Mouse (Mus musculus): Measurements from ENCODE around the gene Gm49342. TPM values are rescaled to one million over a fixed set of nuclear protein-coding genes. Genes with fewer than 3 reads are reported as not detected.
"Not testable (repeated sequence)": the region's sequence is repeated elsewhere in the genome, so short reads cannot be mapped to it uniquely, and the experiment has no call there.

The Gm49342 gene
- polyA plus RNA-seq, 1 experiment from 2014 or later = not detected

GRCm38 (mm10) chr14:50905327-50905726 is 39.0 kb upstream of the Gm49342 start:
- not testable (repeated sequence) for H3K27ac ChIP-seq (ENCODE audit: low read depth, low read length); H3K4me2 ChIP-seq (replicated peaks; ENCODE audit: low read depth, low read length); ATAC-seq (ENCODE audit: low FRiP score, low TSS enrichment); H3K4me1 ChIP-seq (ENCODE audit: control insufficient read depth, insufficient read depth, low read length); H3K9me3 ChIP-seq (ENCODE audit: control insufficient read depth, low read length); H3K36me3 ChIP-seq (ENCODE audit: control insufficient read depth, insufficient read depth, low read length); H3K4me3 ChIP-seq (ENCODE audit: low read length); H3K27me3 ChIP-seq (ENCODE audit: control insufficient read depth, insufficient read depth, low read length); H3K9ac ChIP-seq (ENCODE audit: low read depth, low read length)

GRCm38 (mm10) chr14:50908126-50908525 is 36.2 kb upstream of the Gm49342 start:
- no peaks in the 10 kb centered on the region for H3K27me3 ChIP-seq (ENCODE audit: control insufficient read depth, insufficient read depth, low read length)
- WGBS = 81% methylated on average over 4 of the region's 4 CpGs
- no peak overlapping the region for H3K4me2 ChIP-seq (replicated peaks; ENCODE audit: low read depth, low read length)
- no peak overlapping the region for H3K9ac ChIP-seq (ENCODE audit: low read depth, low read length)
- H3K36me3 ChIP-seq (ENCODE audit: control insufficient read depth, insufficient read depth, low read length) = peaks cover 9% of the 10 kb centered on the region; the same call in 1 of the 2 replicates
- no peak for ATAC-seq (ENCODE audit: low FRiP score, low TSS enrichment)
- H3K9me3 ChIP-seq (ENCODE audit: control insufficient read depth, low read length) = no peaks in the 10 kb centered on the region
- no peaks in the 10 kb centered on the region for H3K4me1 ChIP-seq (ENCODE audit: control insufficient read depth, insufficient read depth, low read length)
- H3K27ac ChIP-seq (ENCODE audit: low read depth, low read length) = no peak overlapping the region
- H3K4me3 ChIP-seq (ENCODE audit: low read length) = no peak overlapping the region

- ATAC-seq (ENCODE audit: low FRiP score, low TSS enrichment) = no peak
- no peak overlapping the region for H3K4me3 ChIP-seq (ENCODE audit: low read length)
- H3K27me3 ChIP-seq (ENCODE audit: control insufficient read depth, insufficient read depth, low read length) = no peaks in the 10 kb centered on the region
- 59% methylated on average over 3 of the region's 3 CpGs for WGBS
- no peaks in the 10 kb centered on the region for H3K4me1 ChIP-seq (ENCODE audit: control insufficient read depth, insufficient read depth, low read length)
- peaks cover 35% of the 10 kb centered on the region for H3K36me3 ChIP-seq (ENCODE audit: control insufficient read depth, insufficient read depth, low read length)
- no peak overlapping the region for H3K9ac ChIP-seq (ENCODE audit: low read depth, low read length)
- no peaks in the 10 kb centered on the region for H3K9me3 ChIP-seq (ENCODE audit: control insufficient read depth, low read length)
- H3K4me2 ChIP-seq (replicated peaks; ENCODE audit: low read depth, low read length) = no peak overlapping the region
- H3K27ac ChIP-seq (ENCODE audit: low read depth, low read length) = no peak overlapping the region
These were observed 33.0 kb upstream of the Gm49342 start for GRCm38 (mm10) chr14:50911356-50911755.

GRCm38 (mm10) chr14:50923437-50923836 is 20.9 kb upstream of the Gm49342 start:
- Histone ChIP-seq H3K4me3 (ENCODE audit: low read length) (peak overlapping the region; percentile 90), H3K9ac (ENCODE audit: low read depth, low read length) (peak overlapping the region; percentile 92), H3K4me2 (replicated peaks; ENCODE audit: low read depth, low read length) (peak overlapping the region; percentile 71), H3K36me3 (ENCODE audit: control insufficient read depth, insufficient read depth, low read length) (peaks cover 36% of the 10 kb centered on the region)
- not testable (repeated sequence) for H3K4me1 ChIP-seq (ENCODE audit: control insufficient read depth, insufficient read depth, low read length); H3K27me3 ChIP-seq (ENCODE audit: control insufficient read depth, insufficient read depth, low read length); H3K27ac ChIP-seq (ENCODE audit: low read depth, low read length); ATAC-seq (ENCODE audit: low FRiP score, low TSS enrichment); H3K9me3 ChIP-seq (ENCODE audit: control insufficient read depth, low read length)
- WGBS = 74% methylated on average over 1 of the region's 1 CpGs

GRCm38 (mm10) chr14:50924281-50925064 is 19.8 kb upstream of the Gm49342 start, which contains the start of the genes Osgep and Apex1:
TSS of gene Osgep (minus strand) at chr14:50924893.
TSS of gene Apex1 (plus strand) at chr14:50924968.
- peak within 1 kb of the TSS; percentile 71 for H3K4me2 ChIP-seq (replicated peaks; ENCODE audit: low read depth, low read length)
- peak within 1 kb of the TSS; percentile 94 for H3K27ac ChIP-seq (ENCODE audit: low read depth, low read length)
- peak within 1 kb of the TSS; percentile 90 for H3K4me3 ChIP-seq (ENCODE audit: low read length)
- peaks cover 11% of the 10 kb centered on the region for H3K4me1 ChIP-seq (ENCODE audit: control insufficient read depth, insufficient read depth, low read length)
- H3K9ac ChIP-seq (ENCODE audit: low read depth, low read length) = peak within 1 kb of the TSS; percentile 92
- peaks cover 39% of the 10 kb centered on the region for H3K36me3 ChIP-seq (ENCODE audit: control insufficient read depth, insufficient read depth, low read length)
- ATAC-seq (ENCODE audit: low FRiP score, low TSS enrichment) = peak; percentile 96
- no peaks in the 10 kb centered on the region for H3K9me3 ChIP-seq (ENCODE audit: control insufficient read depth, low read length)
- under 1% methylated on average over 57 of the region's 57 CpGs for WGBS
- no peaks in the 10 kb centered on the region for H3K27me3 ChIP-seq (ENCODE audit: control insufficient read depth, insufficient read depth, low read length)

GRCm38 (mm10) chr14:50925111-50925920 is 19.0 kb upstream of the Gm49342 start:
- no peak; the same call in 1 of the 2 replicates for ATAC-seq (ENCODE audit: low FRiP score, low TSS enrichment)

GRCm38 (mm10) chr14:50927366-50927765 is 17.0 kb upstream of the Gm49342 start:
- ATAC-seq (ENCODE audit: low FRiP score, low TSS enrichment) = no peak
- H3K4me2 ChIP-seq (replicated peaks; ENCODE audit: low read depth, low read length) = no peak overlapping the region
- H3K9me3 ChIP-seq (ENCODE audit: control insufficient read depth, low read length) = no peaks in the 10 kb centered on the region
- peaks cover 17% of the 10 kb centered on the region for H3K4me1 ChIP-seq (ENCODE audit: control insufficient read depth, insufficient read depth, low read length)
- H3K9ac ChIP-seq (ENCODE audit: low read depth, low read length) = no peak overlapping the region
- H3K36me3 ChIP-seq (ENCODE audit: control insufficient read depth, insufficient read depth, low read length) = peaks cover 36% of the 10 kb centered on the region
- H3K27me3 ChIP-seq (ENCODE audit: control insufficient read depth, insufficient read depth, low read length) = no peaks in the 10 kb centered on the region
- H3K4me3 ChIP-seq (ENCODE audit: low read length) = no peak overlapping the region
- 74% methylated on average over 3 of the region's 3 CpGs for WGBS
- H3K27ac ChIP-seq (ENCODE audit: low read depth, low read length) = no peak overlapping the region

More at GRCm38 (mm10) chr14:50925111-50925920, 19.0 kb upstream of the Gm49342 start:
- peak overlapping the region; percentile 92 for H3K9ac ChIP-seq (ENCODE audit: low read depth, low read length)
- WGBS = 1% methylated on average over 38 of the region's 38 CpGs
- H3K27ac ChIP-seq (ENCODE audit: low read depth, low read length) = peak overlapping the region; percentile 94
- peaks cover 36% of the 10 kb centered on the region for H3K36me3 ChIP-seq (ENCODE audit: control insufficient read depth, insufficient read depth, low read length)
- H3K27me3 ChIP-seq (ENCODE audit: control insufficient read depth, insufficient read depth, low read length) = no peaks in the 10 kb centered on the region
- peaks cover 17% of the 10 kb centered on the region for H3K4me1 ChIP-seq (ENCODE audit: control insufficient read depth, insufficient read depth, low read length)
- no peaks in the 10 kb centered on the region for H3K9me3 ChIP-seq (ENCODE audit: control insufficient read depth, low read length)
- peak overlapping the region; percentile 90 for H3K4me3 ChIP-seq (ENCODE audit: low read length)
- H3K4me2 ChIP-seq (replicated peaks; ENCODE audit: low read depth, low read length) = peak overlapping the region; percentile 59

- 8% methylated on average over 10 of the region's 10 CpGs for WGBS
- H3K36me3 ChIP-seq (ENCODE audit: control insufficient read depth, insufficient read depth, low read length) = peaks cover 36% of the 10 kb centered on the region
- peak overlapping the region; percentile 96 for H3K4me3 ChIP-seq (ENCODE audit: low read length)
- peak overlapping the region; percentile 97 for H3K9ac ChIP-seq (ENCODE audit: low read depth, low read length)
- ATAC-seq (ENCODE audit: low FRiP score, low TSS enrichment) = no peak
- peak overlapping the region; percentile 82; the same call in 1 of the 2 replicates for H3K27ac ChIP-seq (ENCODE audit: low read depth, low read length)
- no peaks in the 10 kb centered on the region for H3K27me3 ChIP-seq (ENCODE audit: control insufficient read depth, insufficient read depth, low read length)
- peak overlapping the region; percentile 77 for H3K4me2 ChIP-seq (replicated peaks; ENCODE audit: low read depth, low read length)
- no peaks in the 10 kb centered on the region for H3K9me3 ChIP-seq (ENCODE audit: control insufficient read depth, low read length)
- peaks cover 13% of the 10 kb centered on the region for H3K4me1 ChIP-seq (ENCODE audit: control insufficient read depth, insufficient read depth, low read length)
These were observed 14.4 kb upstream of the Gm49342 start for GRCm38 (mm10) chr14:50929951-50930350.

Data from kidney, embryonic 14.5 days (tissue).